Mouse (Mus musculus) neural tube, embryonic 13.5 days (tissue): Measurements from ENCODE around the gene Lgr5. TPM values are rescaled to one million over a fixed set of nuclear protein-coding genes. Genes with fewer than 3 reads are reported as not detected.
A peak's percentile ranks its signal among the peaks of the same experiment; 100 is the strongest.

Experiments
- ATAC-seq: fragments of 200-750 bp; cut with Nextera tagmentation; 2 replicates; pipeline ENCODE4 v1.8.0; 2017; ENCODE audit warnings: low read depth, mild to moderate bottlenecking, moderate TSS enrichment, moderate library complexity
- H3K27ac ChIP-seq: fragments of 300-500 bp; sonication (generic); replicated peaks from 2 replicates; pipeline ENCODE4 v1.5.1; 2015; ENCODE audit warnings: moderate library complexity, mild to moderate bottlenecking, inconsistent platforms
- H3K27me3 ChIP-seq: fragments of 300-500 bp; sonication (generic); 2 replicates; pipeline ENCODE4 v1.6.1; 2015; ENCODE audit warnings: mild to moderate bottlenecking, inconsistent platforms
- H3K36me3 ChIP-seq: fragments of 300-500 bp; sonication (generic); 2 replicates; pipeline ENCODE4 v1.6.1; 2015; ENCODE audit warnings: mild to moderate bottlenecking, inconsistent platforms
- H3K4me1 ChIP-seq: fragments of 300-500 bp; sonication (generic); replicated peaks from 2 replicates; pipeline ENCODE4 v1.6.1; 2015; ENCODE audit warnings: inconsistent platforms
- H3K4me2 ChIP-seq: fragments of 300-500 bp; sonication (generic); 2 replicates; pipeline ENCODE4 v1.6.1; 2015; ENCODE audit warnings: inconsistent platforms, mild to moderate bottlenecking, moderate library complexity
- H3K4me3 ChIP-seq: fragments of 300-500 bp; sonication (generic); 2 replicates; pipeline ENCODE4 v1.5.1; 2015; ENCODE audit warnings: mild to moderate bottlenecking, inconsistent platforms
- H3K9ac ChIP-seq: fragments of 300-500 bp; sonication (generic); 2 replicates; pipeline ENCODE4 v1.6.1; 2015; ENCODE audit warnings: moderate library complexity, mild to moderate bottlenecking, inconsistent platforms
- H3K9me3 ChIP-seq: fragments of 300-500 bp; sonication (generic); 2 replicates; pipeline ENCODE4 v1.6.1; 2016; ENCODE audit warnings: inconsistent platforms
- WGBS: fragments of 180-500 bp; shearing (Covaris S2); methylation state at CpG from one replicate; pipeline ENCODE4 v1.1.7; 2015; 5-methylcytosine and 5-hydroxymethylcytosine counted together
- polyA plus RNA-seq: library from polyadenylated mRNA; unstranded; fragments of >200 nt; fragmentation: Nextera tagmentation; extraction: Ambion mirVana; gene quantifications from 2 replicates; pipeline ENCODE4 v1.2.1, GENCODE M21; 2015

Gene Lgr5
- polyA plus RNA-seq, 1 experiment from 2014 or later: 3.4 TPM

- Histone ChIP-seq H3K36me3 (no peaks in the 10 kb centered on the region), H3K4me1 (peaks cover 9% of the 10 kb centered on the region), H3K27me3 (no peaks in the 10 kb centered on the region; the same call in 1 of the 2 replicates), H3K4me2 (no peak overlapping the region), H3K9ac (no peak overlapping the region), H3K9me3 (no peaks in the 10 kb centered on the region), H3K27ac (no peak overlapping the region), H3K4me3 (no peak overlapping the region)
- no peak for ATAC-seq
- 63% methylated on average over 7 of the region's 7 CpGs for WGBS
These were observed 122.5 kb downstream of the Lgr5 start for GRCm38 (mm10) chr10:115465072-115465471.

- Histone ChIP-seq H3K4me3 (no peak overlapping the region), H3K36me3 (no peaks in the 10 kb centered on the region), H3K4me1 (no peaks in the 10 kb centered on the region), H3K27me3 (no peaks in the 10 kb centered on the region), H3K9ac (no peak overlapping the region), H3K4me2 (no peak overlapping the region), H3K9me3 (no peaks in the 10 kb centered on the region), H3K27ac (no peak overlapping the region)
- 76% methylated on average over 5 of the region's 5 CpGs for WGBS
- no peak for ATAC-seq
These were observed 124.9 kb downstream of the Lgr5 start for GRCm38 (mm10) chr10:115462646-115463045.

DNA sequence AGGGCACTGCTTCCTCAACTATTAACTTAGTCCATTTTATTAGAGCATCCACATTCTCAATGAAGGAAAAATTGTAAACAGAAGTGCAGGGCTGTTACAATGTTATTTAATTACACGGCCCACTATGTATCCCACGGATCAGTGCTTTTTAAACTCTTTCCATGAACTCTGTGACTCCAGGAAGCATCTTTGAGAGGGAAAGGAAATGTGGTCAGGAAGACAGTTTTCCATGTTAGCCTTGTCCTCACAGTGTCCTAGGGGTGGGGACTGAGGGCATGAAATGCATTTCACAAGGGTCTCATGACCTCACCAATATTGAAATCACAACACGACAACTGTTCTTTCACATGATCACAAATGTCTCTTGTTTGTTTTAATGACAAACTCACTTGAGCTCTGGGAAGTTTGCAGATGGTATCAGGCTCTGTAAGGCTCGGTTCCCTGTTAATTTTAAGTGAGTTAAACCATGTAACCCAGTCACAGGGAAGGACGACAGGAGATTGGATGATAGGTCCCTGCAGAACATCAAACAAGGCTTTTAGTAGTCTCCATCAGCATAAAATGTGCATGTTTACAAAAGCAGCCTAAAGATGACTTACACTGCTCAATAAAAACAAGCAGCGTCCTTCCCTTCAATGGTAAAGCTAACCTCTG lies 130.1 kb downstream of the Lgr5 start:
- Histone ChIP-seq H3K36me3 (no peaks in the 10 kb centered on the region), H3K9me3 (no peaks in the 10 kb centered on the region), H3K9ac (no peak overlapping the region), H3K4me3 (no peak overlapping the region), H3K4me1 (no peaks in the 10 kb centered on the region), H3K4me2 (no peak overlapping the region), H3K27me3 (no peaks in the 10 kb centered on the region), H3K27ac (0 out of 2 replicates have a peak overlapping the region, but pooled peaks have one; percentile 9)
- no peak for ATAC-seq
- 59% methylated on average over 6 of the region's 6 CpGs for WGBS

DNA sequence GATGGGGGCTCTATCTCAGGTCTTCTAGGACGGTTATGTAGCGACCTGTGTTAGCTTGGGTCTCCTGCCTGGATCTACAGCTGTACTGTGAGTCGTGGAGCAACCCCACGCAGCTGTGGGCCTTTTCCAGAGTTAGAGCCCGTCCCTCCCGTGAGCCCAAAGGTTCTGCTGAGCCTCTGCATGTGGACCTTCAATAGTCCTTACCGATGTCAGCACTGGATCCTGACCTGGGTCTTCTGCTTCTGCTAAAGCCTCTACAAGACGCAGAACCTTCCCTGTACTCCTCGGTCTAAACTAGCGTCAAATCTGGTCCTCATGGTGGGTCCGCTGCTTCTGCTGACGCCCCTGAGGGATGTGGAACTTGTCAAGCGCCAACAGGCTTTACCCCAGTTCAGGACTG lies 139.0 kb downstream of the Lgr5 start:
- Histone ChIP-seq H3K4me3 (no peak overlapping the region), H3K36me3 (no peaks in the 10 kb centered on the region), H3K9ac (no peak overlapping the region), H3K9me3 (peaks cover 9% of the 10 kb centered on the region), H3K4me2 (no peak overlapping the region), H3K4me1 (no peaks in the 10 kb centered on the region), H3K27ac (no peak overlapping the region), H3K27me3 (no peaks in the 10 kb centered on the region)
- WGBS: 92% methylated on average over 13 of the region's 13 CpGs
- no peak for ATAC-seq

DNA sequence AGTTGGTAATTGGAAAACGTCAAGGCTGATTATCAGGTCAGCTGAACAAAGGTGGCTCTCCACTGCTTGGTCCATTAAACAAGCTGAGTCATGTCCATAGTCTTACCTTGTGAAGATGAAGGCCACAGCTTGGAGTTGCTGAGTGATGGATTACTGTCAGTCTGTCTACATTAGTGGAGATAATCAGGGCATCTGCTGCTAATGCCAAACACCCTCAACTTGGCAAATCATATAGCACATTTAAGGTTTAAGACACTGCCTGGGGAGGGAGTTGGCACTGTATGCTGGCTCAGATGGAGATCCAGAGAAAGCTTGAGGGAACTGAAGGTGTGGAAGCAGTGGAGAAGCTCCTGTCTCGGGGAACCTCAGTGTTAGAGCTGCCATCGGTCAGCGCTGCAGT lies 150.3 kb downstream of the Lgr5 start:
- H3K4me1 ChIP-seq: no peaks in the 10 kb centered on the region
- no peak overlapping the region for H3K27ac ChIP-seq
- H3K27me3 ChIP-seq: no peaks in the 10 kb centered on the region
- H3K36me3 ChIP-seq: peaks cover 22% of the 10 kb centered on the region
- no peak overlapping the region for H3K9ac ChIP-seq
- 91% methylated on average over 4 of the region's 4 CpGs for WGBS
- ATAC-seq: no peak
- H3K4me3 ChIP-seq: no peak overlapping the region
- H3K4me2 ChIP-seq: no peak overlapping the region
- no peaks in the 10 kb centered on the region for H3K9me3 ChIP-seq

DNA sequence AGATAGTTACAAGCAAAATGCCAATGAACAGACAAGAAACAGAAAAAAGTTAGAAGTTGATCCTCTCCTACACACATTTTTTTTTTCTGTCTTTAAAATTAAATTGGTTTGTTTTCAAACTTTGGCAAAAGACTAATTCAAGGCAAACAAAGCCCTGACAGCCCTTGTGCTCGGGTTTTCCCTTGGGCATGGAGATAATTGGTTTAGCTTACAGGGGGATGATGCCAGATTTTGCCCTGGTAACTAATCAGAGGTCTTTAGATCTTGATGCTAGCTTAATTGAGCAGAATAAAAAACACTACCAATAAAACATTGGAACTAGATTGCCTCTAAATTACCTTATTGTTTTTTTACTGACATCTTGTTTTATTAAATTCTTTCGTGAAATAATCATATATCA lies 162.2 kb downstream of the Lgr5 start:
- H3K27ac ChIP-seq: no peak overlapping the region
- no peak overlapping the region for H3K4me2 ChIP-seq
- no peaks in the 10 kb centered on the region for H3K9me3 ChIP-seq
- H3K27me3 ChIP-seq: no peaks in the 10 kb centered on the region
- H3K36me3 ChIP-seq: peaks cover 63% of the 10 kb centered on the region
- no peak overlapping the region for H3K4me3 ChIP-seq
- H3K9ac ChIP-seq: no peak overlapping the region
- H3K4me1 ChIP-seq: no peaks in the 10 kb centered on the region
- 50% methylated on average over 2 of the region's 2 CpGs for WGBS
- ATAC-seq: no peak

- ATAC-seq: no peak
- Histone ChIP-seq H3K4me3 (no peak overlapping the region), H3K27ac (no peak overlapping the region), H3K27me3 (no peaks in the 10 kb centered on the region), H3K36me3 (peaks cover 58% of the 10 kb centered on the region), H3K4me2 (no peak overlapping the region), H3K9ac (no peak overlapping the region), H3K4me1 (no peaks in the 10 kb centered on the region), H3K9me3 (no peaks in the 10 kb centered on the region)
- 85% methylated on average over 4 of the region's 4 CpGs for WGBS
These were observed 165.6 kb downstream of the Lgr5 start for GRCm38 (mm10) chr10:115421976-115422375.

DNA sequence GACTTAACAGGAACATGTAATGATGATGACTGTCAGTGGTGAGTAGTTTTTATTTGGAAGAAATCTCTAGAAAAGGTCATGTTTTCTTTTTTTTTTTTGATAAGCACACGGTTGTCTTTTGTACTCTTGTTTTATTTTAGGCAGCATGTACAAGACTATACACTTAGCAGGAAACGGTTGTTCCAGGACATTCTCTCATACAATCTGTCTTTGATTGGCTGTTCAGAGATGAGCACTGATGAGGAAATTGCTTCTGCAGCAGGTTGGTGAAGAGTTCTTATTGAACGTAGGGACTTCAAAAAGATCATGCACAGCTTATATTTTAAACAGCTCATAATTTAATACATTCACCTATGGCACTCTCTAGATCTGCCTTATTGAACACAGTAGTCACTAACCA lies 173.5 kb downstream of the Lgr5 start:
- Histone ChIP-seq H3K4me3 (no peak overlapping the region), H3K36me3 (peaks cover 85% of the 10 kb centered on the region), H3K4me1 (no peaks in the 10 kb centered on the region), H3K27ac (no peak overlapping the region), H3K27me3 (no peaks in the 10 kb centered on the region), H3K9ac (no peak overlapping the region), H3K9me3 (no peaks in the 10 kb centered on the region), H3K4me2 (no peak overlapping the region)
- no peak for ATAC-seq
- 94% methylated on average over 3 of the region's 3 CpGs for WGBS

- Histone ChIP-seq H3K9ac (no peak overlapping the region), H3K4me2 (no peak overlapping the region), H3K9me3 (no peaks in the 10 kb centered on the region), H3K4me1 (no peaks in the 10 kb centered on the region), H3K27ac (no peak overlapping the region), H3K36me3 (peaks cover 84% of the 10 kb centered on the region), H3K27me3 (no peaks in the 10 kb centered on the region), H3K4me3 (no peak overlapping the region)
- no peak for ATAC-seq
- WGBS: 91% methylated on average over 2 of the region's 2 CpGs
These were observed 174.1 kb downstream of the Lgr5 start for GRCm38 (mm10) chr10:115413496-115413895.

DNA sequence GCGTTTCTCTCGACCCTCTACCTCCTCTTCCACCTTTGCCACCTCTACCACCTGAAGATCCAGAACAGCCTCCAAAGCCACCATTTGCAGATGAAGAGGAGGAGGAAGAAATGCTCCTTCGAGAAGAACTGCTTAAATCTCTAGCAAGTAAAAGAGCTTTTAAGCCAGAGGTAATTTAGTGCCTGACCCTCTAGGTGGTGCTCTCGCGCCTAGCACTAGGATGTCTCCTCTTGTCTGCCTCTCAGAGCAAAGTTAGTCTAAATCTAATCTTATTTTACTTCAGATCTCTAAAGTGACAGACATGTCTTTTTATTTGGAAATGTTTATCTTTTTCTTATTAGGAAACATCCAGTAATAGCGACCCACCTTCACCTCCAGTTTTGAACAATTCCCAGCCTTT lies 181.2 kb downstream of the Lgr5 start:
- no peak overlapping the region for H3K4me3 ChIP-seq
- no peak overlapping the region for H3K4me2 ChIP-seq
- H3K27ac ChIP-seq: no peak overlapping the region
- H3K9me3 ChIP-seq: no peaks in the 10 kb centered on the region
- no peak overlapping the region for H3K9ac ChIP-seq
- H3K36me3 ChIP-seq: peaks cover 62% of the 10 kb centered on the region
- no peak for ATAC-seq
- 69% methylated on average over 6 of the region's 6 CpGs for WGBS
- no peaks in the 10 kb centered on the region for H3K27me3 ChIP-seq
- no peaks in the 10 kb centered on the region for H3K4me1 ChIP-seq

Other genes with a start within 250 kb of the Lgr5 start
- 34.8 and 40.5 TPM in 2 replicates for gene Tmem19, start 225.3 kb downstream of the Lgr5 start, polyA plus RNA-seq
- 25.6 and 31.7 TPM in 2 replicates for gene Thap2, start 203.3 kb downstream of the Lgr5 start, polyA plus RNA-seq
- 17.3 and 17.7 TPM in 2 replicates for gene Zfc3h1, start 202.8 kb downstream of the Lgr5 start, polyA plus RNA-seq
- 0.61 and 0.66 TPM in 2 replicates for gene A930009A15Rik, start 17.8 kb downstream of the Lgr5 start, polyA plus RNA-seq
- 0.65 and 1.5 TPM in 2 replicates for gene Tspan8, start 229.1 kb upstream of the Lgr5 start, polyA plus RNA-seq